Mouse (Mus musculus) megakaryocyte-erythroid progenitor cell, adult 5 weeks (primary cell): ENCODE measurements around the gene Cdkn2aip. TPM values are rescaled to one million over a fixed set of nuclear protein-coding genes. Genes with fewer than 3 reads are reported as not detected.

ENCODE experiments used
- polyA plus RNA-seq: library from polyadenylated mRNA; stranded (reverse); fragments of >175 nt; gene quantifications from 2 replicates; pipeline ENCODE4 v1.2.3, GENCODE M21; 2012

Cdkn2aip gene
- 27.7 and 32.0 TPM in 2 replicates for polyA plus RNA-seq

GRCm38 (mm10) chr8:47713761-47714745 is at the start of gene Cdkn2aip:
Gene Cdkn2aip (minus strand): TSS chr8:47713932.

GRCm38 (mm10) chr8:47674777-47675710 is 38.7 kb downstream of the Cdkn2aip start, which contains the start of gene Ing2:
Gene Ing2 (minus strand): TSS chr8:47675556.

Other genes starting within 250 kb of the Cdkn2aip start
- 7.8 and 8.2 TPM in 2 replicates for gene Trappc11, start 180.5 kb downstream of the Cdkn2aip start, polyA plus RNA-seq
- gene Rwdd4a, start 180.3 kb downstream of the Cdkn2aip start, polyA plus RNA-seq = 8.9 and 9.3 TPM in 2 replicates
- gene Ing2, start 38.4 kb downstream of the Cdkn2aip start, polyA plus RNA-seq = 10.6 and 16.1 TPM in 2 replicates
- gene Cldn24, start 108.2 kb upstream of the Cdkn2aip start, polyA plus RNA-seq = not detected in 2 replicates
- gene Cldn22, start 110.5 kb upstream of the Cdkn2aip start, polyA plus RNA-seq = not detected in 2 replicates